Mouse (Mus musculus) CD4-positive, CD25-positive, alpha-beta regulatory T cell, adult 4 months (primary cell): ENCODE data around the gene Tmem233. TPM values are rescaled to one million over a fixed set of nuclear protein-coding genes. Genes with fewer than 3 reads are reported as not detected.

Source experiments
- ATAC-seq: one replicate; pipeline ENCODE4 v1.8.0; 2017
- polyA plus RNA-seq, 2 experiments: library from polyadenylated mRNA; unstranded; fragments of 100-300 nt; shearing (Covaris generic); gene quantifications; one replicate each; pipeline ENCODE4 v1.2.1; 2017

The Tmem233 gene
- polyA plus RNA-seq, 2 experiments from 2014 or later, result not detected

DNA sequence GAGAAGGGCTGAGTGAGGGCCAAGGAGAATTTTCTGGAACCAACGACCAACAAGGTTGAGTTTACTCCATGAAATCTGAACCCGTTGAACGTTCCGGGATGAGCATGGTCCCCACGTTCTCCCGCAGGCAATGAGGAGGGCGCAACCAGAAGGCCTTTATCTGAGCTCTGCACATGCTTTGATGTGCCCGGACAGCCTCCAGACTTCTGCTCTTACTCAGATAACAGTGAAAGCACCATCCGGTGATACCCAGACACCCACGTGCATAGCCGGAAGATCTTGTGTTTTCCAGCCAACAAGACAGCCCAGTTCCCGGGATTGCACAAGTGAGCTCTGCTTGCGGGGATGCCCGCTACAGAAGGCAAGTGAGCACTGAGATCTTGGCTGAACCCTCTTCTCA is 56.5 kb downstream of the Tmem233 start:
- ATAC-seq, result no peak

DNA sequence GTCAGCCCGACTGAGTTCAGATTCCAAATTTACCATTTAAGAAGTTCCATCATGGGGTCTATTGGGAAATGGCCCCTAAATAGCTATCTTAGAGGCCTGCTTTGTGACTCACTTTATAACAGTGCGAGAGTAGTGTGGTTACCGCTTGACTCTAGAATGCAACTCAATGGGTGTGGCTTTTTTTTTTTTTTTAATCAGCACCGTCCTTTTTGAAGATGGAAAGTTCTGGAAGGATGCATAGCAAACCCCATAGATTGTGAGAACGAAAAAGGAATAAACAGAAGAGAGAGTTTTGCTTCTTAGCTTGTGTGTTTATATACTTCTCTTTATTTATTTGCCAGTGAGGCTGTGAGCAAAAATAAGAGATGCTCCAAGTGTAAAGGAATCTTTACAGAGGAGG is 56.9 kb downstream of the Tmem233 start:
- ATAC-seq, result no peak

DNA sequence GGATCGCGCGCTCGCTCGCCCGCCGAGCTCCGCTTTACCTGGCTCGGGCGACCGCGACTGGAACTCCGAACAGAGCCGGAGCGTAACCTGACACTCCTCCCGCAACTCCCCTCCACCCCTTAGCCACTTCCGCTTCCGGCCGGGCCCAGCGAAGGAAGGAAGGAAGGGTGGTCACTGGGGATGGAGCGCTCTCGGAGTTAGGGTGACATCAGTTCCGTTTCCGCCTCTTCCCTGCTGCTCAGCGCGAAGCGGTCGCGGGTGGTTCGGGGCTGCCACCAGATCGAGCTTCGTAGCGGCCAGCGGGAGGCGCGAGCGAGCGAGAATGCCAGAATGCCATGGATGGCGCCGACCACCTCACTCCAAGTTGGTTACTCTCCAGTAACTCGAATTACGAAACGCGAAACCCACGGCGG is 58.7 kb downstream of the Tmem233 start, which contains the start of gene Prkab1:
Gene Prkab1, minus strand, starts transcription at position 182 of the 413 bp plus-strand sequence.
- ATAC-seq, result peak; percentile 89

DNA sequence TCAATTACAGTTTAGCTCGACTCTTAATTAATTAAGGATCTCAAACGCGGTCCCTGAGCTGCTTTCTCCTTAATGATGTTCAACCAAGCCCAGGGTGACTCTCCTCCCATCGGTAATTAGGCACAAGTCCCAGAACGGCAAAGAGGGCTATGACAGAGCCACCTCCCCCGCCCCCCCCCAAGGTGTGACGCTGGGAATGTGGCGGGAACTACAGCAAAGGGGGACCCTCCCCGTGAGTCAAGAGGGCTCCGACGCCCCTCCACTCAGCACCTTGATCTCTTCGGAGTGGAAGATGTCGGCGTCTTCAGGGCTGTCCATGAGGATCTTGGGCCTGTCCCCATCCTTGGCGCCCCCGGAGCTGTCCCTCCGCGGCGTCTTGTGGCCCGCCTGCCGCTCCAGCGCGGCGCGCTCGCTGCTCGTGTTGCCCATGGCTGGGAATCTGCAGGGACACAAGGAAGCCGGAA is 59.2 kb downstream of the Tmem233 start:
- peak; percentile 14 for ATAC-seq

GRCm38 (mm10) chr5:116023251-116023661 is 59.8 kb downstream of the Tmem233 start:
- ATAC-seq, result no peak

GRCm38 (mm10) chr5:116022658-116023200 is 60.3 kb downstream of the Tmem233 start:
- ATAC-seq, result no peak

DNA sequence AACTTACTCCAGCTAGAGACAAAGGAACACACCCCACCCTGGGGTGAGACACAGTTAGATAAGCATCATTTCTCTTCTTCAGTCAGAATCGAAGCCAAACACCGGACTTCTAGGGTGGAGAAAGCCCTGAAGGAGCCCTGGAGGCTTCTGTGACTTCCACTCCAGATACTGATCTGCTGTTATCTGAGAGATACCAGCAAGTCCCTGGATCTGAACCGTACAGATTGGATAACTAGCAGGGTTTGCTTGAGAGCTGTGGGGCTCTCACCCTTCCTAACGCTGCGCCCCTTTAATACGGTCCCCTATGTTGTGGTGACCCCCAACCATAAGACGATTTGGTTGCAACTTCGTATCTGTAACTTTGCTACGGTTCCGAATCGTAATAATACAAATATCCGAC is 60.9 kb downstream of the Tmem233 start:
- ATAC-seq, result no peak

GRCm38 (mm10) chr5:116021552-116021951 is 61.5 kb downstream of the Tmem233 start:
- ATAC-seq, result no peak

GRCm38 (mm10) chr5:116019371-116019770 is 63.7 kb downstream of the Tmem233 start:
- no peak for ATAC-seq

- no peak for ATAC-seq
Measured at GRCm38 (mm10) chr5:116018784-116019183, 64.3 kb downstream of the Tmem233 start.

GRCm38 (mm10) chr5:116018196-116018595 is 64.8 kb downstream of the Tmem233 start:
- no peak for ATAC-seq

DNA sequence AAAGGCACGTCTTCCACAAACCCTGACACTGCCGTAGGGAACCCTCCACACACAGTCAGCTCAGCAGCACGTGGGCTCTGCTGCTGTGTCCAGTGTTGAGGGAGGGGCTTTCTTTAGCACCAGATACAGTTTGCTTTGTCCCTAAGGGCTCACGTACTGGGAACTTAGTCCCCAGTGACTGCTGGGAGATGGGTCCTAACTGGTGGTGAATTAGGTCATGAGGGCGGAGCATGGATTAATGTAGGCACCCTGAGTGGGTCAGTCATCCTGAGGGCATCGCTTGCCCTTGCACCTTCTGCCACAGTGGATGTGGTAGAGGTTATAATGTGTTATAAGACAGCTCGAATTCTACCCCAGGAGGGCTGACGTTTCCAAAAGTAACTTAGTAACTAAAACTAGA is 65.7 kb downstream of the Tmem233 start:
- no peak for ATAC-seq

DNA sequence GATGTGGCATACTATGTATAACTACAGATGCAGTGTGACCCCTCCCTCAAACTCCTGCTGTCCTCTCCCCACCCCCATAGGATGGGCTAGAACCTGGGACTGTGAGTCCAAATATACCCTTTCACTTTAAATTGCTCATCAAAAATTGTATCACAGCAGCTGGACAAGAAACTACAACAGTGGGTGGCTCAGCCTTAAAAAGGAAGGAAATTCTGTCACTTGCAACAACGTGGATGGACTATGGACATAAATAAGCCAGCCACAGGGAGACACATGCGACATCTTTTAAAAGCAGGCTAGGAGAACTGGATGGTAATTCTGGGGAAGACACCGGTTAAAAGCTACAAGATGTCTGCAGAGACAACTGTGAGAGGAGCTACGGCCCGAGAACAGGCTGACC is 66.5 kb downstream of the Tmem233 start:
- ATAC-seq, result no peak

DNA sequence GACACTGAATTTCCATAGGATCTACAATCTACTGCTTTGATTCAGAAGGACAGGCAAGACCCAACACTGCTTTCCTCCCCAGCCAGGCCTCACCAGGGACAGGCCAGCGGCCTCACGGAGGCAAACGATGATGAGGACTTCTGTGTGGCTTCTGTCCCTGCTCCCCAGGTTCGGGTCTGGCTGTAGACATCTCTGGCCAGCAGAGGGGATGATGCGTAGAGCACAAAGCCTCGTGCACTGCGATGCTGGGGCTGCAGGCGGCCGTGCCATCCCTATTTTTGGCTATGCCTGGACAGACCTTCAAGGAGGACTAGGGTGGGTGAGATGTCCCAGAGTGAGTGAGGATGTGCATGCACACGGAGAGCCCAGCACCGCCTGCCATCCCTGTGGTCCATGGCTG is 68.8 kb downstream of the Tmem233 start:
- no peak for ATAC-seq

GRCm38 (mm10) chr5:116013821-116014220 is 69.2 kb downstream of the Tmem233 start:
- no peak for ATAC-seq

- ATAC-seq, result no peak
Measured at GRCm38 (mm10) chr5:116012503-116012902, 70.5 kb downstream of the Tmem233 start.

- no peak for ATAC-seq
Measured at GRCm38 (mm10) chr5:116011700-116012099, 71.3 kb downstream of the Tmem233 start.

DNA sequence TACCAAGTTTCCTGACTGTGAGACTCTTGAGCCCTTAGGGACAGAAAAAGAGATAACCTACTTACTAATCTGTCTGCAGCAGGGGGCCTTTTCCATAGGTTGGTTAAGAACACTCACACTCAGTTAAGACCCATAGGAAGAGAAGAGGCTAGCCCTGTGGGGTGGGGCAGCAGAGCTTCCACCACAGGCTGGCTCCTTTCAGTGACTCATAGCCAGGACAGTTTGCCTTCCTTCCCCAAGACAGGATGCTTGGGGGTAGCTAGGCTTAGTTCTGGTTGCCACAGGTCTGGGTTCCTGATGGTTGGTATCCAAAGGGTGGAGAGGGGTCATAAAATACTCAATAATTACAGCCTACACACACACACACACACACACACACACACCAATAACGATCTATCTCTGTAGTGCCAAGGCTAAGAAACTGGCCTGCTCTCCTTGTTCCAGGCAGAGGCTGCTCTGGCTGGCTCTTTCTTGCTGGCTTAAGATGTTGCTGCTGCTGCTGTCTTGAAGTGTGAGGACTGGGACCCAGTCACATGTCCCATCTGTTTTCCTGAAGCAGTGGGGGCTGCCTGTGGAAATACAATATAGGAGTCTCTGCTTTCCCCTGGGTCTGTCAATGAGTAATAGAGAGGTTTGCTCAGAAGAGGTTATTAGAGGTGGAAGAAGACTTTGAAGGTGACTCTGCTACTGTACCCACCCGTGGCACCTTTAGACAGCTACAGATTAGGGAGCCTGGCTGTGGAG is 73.0 kb downstream of the Tmem233 start:
- no peak for ATAC-seq

DNA sequence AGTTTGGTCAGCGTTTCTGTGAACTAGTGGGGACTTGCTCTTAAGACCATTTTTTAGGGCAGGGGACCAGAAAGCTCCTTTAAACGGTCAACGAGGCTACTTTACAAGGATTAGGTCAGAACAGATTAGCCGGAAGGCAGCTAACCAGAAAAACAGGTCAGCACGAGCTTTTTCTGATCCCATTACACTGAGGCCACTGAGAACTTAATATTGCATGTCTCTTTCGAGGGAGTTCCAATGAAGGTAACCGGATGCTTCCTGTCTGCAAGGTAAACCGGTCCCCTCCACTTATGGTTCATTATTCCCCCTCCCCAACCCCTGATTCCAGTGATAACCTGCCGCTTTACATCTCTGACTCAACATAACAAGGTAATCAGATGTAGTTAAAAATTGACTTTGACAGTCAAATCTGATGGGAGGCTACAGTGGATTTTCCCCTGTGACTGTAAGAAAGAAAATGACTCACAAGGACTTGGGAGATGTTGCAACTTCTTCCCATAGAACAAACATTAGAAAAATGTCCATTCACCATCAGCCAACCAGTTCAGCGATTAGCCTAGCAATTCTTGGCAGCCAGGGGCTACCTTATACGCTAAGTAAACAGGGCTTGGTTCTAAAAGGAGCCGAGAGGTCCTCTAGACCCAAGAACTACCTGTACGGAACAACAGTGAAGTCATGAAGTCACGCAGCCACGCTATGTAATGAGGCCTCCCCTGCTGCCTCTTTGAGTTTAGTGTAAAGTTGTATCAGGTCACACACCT is 73.8 kb downstream of the Tmem233 start:
- no peak for ATAC-seq

- ATAC-seq, result no peak
Measured at GRCm38 (mm10) chr5:116007723-116008122, 75.3 kb downstream of the Tmem233 start.

- no peak for ATAC-seq
Measured at GRCm38 (mm10) chr5:116006324-116007099, 76.5 kb downstream of the Tmem233 start.

DNA sequence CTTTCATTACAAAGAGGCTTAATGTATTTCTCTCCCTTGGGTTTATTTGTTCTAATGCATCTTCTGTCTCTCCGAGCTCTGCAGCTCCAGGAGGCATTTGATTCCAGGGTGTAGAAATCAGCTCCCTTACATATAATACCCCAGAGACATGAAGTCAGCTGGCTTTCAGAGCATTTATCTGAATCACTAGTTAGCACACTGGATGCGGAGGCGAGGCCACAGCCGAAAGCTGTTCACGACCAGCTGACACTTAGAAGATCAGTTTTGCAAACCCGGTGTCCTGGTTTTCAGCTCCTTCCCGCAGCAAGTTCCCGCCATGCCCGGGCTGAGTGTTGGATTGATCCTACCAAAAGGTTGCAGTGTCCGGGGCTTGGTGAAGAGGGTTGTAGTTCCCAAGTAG is 78.8 kb downstream of the Tmem233 start:
- ATAC-seq, result no peak

DNA sequence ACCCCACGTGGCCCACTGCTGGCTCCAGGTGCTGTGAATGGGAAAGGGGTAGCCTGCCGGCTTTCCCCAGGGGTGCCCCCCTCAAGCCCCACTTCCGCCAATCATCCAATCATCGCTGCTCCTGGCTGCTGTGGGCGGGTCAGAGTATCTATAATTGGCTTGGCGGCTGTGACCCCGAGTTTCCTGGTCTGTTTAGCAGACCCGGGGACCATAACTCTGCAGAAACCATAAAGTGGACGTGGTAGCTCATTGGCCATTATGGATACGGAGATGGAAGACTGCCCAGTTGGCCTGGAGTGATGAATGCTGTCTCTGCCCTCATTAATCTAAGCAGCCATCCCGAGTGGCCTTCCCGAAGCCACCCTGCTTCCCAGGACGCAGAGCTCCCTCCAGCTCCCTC is 79.2 kb downstream of the Tmem233 start:
- ATAC-seq, result no peak
